8 mouse cellular contexts compared by ENCODE assay signal in the genomic region with DNA sequence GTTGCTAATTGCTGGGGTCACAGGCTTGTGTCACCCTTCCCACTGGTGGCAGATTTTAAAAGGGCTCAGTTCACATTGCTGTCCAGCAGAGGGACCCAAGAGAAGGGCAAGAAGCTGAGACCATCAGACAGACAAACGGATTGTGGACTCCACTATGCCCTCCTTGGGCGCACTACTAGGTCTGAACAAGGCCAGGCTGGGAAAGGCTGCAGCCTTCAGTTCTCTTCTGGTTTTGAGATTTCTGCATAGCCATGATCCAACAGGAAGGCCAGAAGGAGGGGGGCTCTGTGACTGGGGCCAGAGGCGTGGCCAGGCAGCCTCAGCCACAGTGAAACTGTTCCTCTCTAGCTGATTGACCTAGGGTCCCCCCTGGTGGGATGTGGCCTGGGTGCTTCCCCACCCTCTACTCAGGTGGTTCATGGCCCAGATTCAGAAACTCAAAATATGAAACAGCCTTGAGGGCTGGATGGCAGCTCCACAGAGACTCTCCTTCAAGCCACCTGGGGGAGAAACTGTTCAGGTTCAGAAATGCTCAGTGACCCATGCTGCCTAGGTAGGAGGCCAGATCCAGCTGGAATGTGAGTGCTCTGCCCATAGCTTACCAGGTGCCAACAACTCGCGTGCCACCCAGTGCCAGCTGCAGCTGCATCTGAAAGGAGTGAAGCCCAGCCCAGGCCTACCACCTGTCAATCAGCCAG. TPM values are rescaled to one million over a fixed set of nuclear protein-coding genes. Genes with fewer than 3 reads are reported as not detected.
A peak's percentile ranks its signal among the peaks of the same experiment; 100 is the strongest.
DNase-seq lines count a peak whose midpoint lies in the region; ATAC-seq and TF ChIP-seq lines count a peak whose summit lies in the region.

No protein-coding gene starts in this region.

- 52% methylated on average over 5 of the region's 5 CpGs for WGBS in liver, embryonic 13.5 days (ENCODE audit: insufficient replicate concordance)
- 57% methylated on average over 5 of the region's 5 CpGs for WGBS in stomach, postnatal 0 days
- WGBS in midbrain, embryonic 11.5 days, result 64% methylated on average over 5 of the region's 5 CpGs

- peak; percentile 10 for DNase-seq in adrenal gland, adult 2 months
- no peak for DNase-seq in adrenal gland, postnatal 25 days
- no peak for DNase-seq in liver, embryonic 13.5 days
- no peak for DNase-seq in stomach, postnatal 0 days (ENCODE audit: low spot score)
- DNase-seq in right cerebral cortex, postnatal 14 days, result no peak
- DNase-seq in midbrain, embryonic 11.5 days (ENCODE audit: low spot score, missing footprints), result no peak

- TF ChIP-seq POLR2A in embryonic fibroblast, embryonic 13.5 days (IDR thresholded peaks at IDR 0.05; ENCODE audit: low read depth, low read length), result no peak

- no peak overlapping the region for H3K4me3 ChIP-seq in E14TG2a.4 (replicated peaks; ENCODE audit: low read length)
- no peak overlapping the region for H3K4me3 ChIP-seq in embryonic fibroblast, embryonic 13.5 days (ENCODE audit: insufficient read depth, low read length)
- H3K4me3 ChIP-seq in liver, embryonic 13.5 days (replicated peaks), result no peak overlapping the region; the same call in 1 of the 2 replicates
- no peak overlapping the region for H3K4me3 ChIP-seq in stomach, postnatal 0 days (ENCODE audit: low read depth, low read length)
- H3K4me3 ChIP-seq in midbrain, embryonic 11.5 days (ENCODE audit: low read depth, low read length), result no peak overlapping the region

- no peak for TF ChIP-seq EP300 in stomach, postnatal 0 days (optimal IDR thresholded peaks at IDR 0.05)

- H3K27ac ChIP-seq in embryonic fibroblast, embryonic 13.5 days (ENCODE audit: insufficient read depth, low read length), result no peak overlapping the region
- peak overlapping the region; percentile 9; the same call in 1 of the 2 replicates for H3K27ac ChIP-seq in liver, embryonic 13.5 days
- no peak overlapping the region for H3K27ac ChIP-seq in stomach, postnatal 0 days (replicated peaks)
- no peak overlapping the region for H3K27ac ChIP-seq in midbrain, embryonic 11.5 days (ENCODE audit: low read depth, low read length)

- peak; percentile 45 for TF ChIP-seq CTCF in E14TG2a.4 (conservative IDR thresholded peaks at IDR 0.05; ENCODE audit: low read length)
- peak; percentile 18; the same call in 1 of the 2 replicates for TF ChIP-seq CTCF in embryonic fibroblast, embryonic 13.5 days (IDR thresholded peaks at IDR 0.05; ENCODE audit: borderline replicate concordance, insufficient read depth, low read length)
- peak; percentile 79 for TF ChIP-seq CTCF in stomach, postnatal 0 days (IDR thresholded peaks at IDR 0.05; ENCODE audit: low read depth)

- peak overlapping the region; percentile 36 for H3K4me2 ChIP-seq in liver, embryonic 13.5 days
- no peak overlapping the region for H3K4me2 ChIP-seq in stomach, postnatal 0 days (replicated peaks; ENCODE audit: low read depth)
- no peak overlapping the region for H3K4me2 ChIP-seq in midbrain, embryonic 11.5 days

- no peaks in the 10 kb centered on the region for H3K9me3 ChIP-seq in E14TG2a.4 (ENCODE audit: low read length)
- H3K9me3 ChIP-seq in liver, embryonic 13.5 days (replicated peaks), result no peaks in the 10 kb centered on the region
- no peaks in the 10 kb centered on the region for H3K9me3 ChIP-seq in stomach, postnatal 0 days (ENCODE audit: control insufficient read depth, low read length)
- no peaks in the 10 kb centered on the region for H3K9me3 ChIP-seq in midbrain, embryonic 11.5 days (ENCODE audit: control insufficient read depth, low read length)

- H3K9ac ChIP-seq in liver, embryonic 13.5 days, result peak overlapping the region; percentile 22; the same call in 1 of the 2 replicates
- no peak overlapping the region for H3K9ac ChIP-seq in stomach, postnatal 0 days (ENCODE audit: low read length)
- no peak overlapping the region for H3K9ac ChIP-seq in midbrain, embryonic 11.5 days (ENCODE audit: low read length)

- ATAC-seq in liver, embryonic 13.5 days (ENCODE audit: low read depth), result peak; percentile 55; the same call in 1 of the 2 replicates
- ATAC-seq in stomach, postnatal 0 days (ENCODE audit: low FRiP score, low TSS enrichment), result peak; percentile 52
- ATAC-seq in midbrain, embryonic 11.5 days (ENCODE audit: low FRiP score), result no peak

- H3K27me3 ChIP-seq in E14TG2a.4 (ENCODE audit: insufficient read depth, low read length), result no peaks in the 10 kb centered on the region
- H3K27me3 ChIP-seq in liver, embryonic 13.5 days, result no peaks in the 10 kb centered on the region
- H3K27me3 ChIP-seq in stomach, postnatal 0 days (ENCODE audit: control insufficient read depth, insufficient read depth, low read length), result no peaks in the 10 kb centered on the region
- no peaks in the 10 kb centered on the region for H3K27me3 ChIP-seq in midbrain, embryonic 11.5 days (ENCODE audit: control insufficient read depth, insufficient read depth, low read length)

- H3K4me1 ChIP-seq in E14TG2a.4 (replicated peaks; ENCODE audit: low read depth, low read length), result peaks cover 29% of the 10 kb centered on the region
- peaks cover 5% of the 10 kb centered on the region; the same call in 1 of the 2 replicates for H3K4me1 ChIP-seq in embryonic fibroblast, embryonic 13.5 days (ENCODE audit: control insufficient read depth, insufficient read depth, low read length)
- H3K4me1 ChIP-seq in liver, embryonic 13.5 days (replicated peaks), result peaks cover 32% of the 10 kb centered on the region
- no peaks in the 10 kb centered on the region for H3K4me1 ChIP-seq in stomach, postnatal 0 days (replicated peaks; ENCODE audit: control insufficient read depth, insufficient read depth)
- no peaks in the 10 kb centered on the region for H3K4me1 ChIP-seq in midbrain, embryonic 11.5 days (ENCODE audit: control insufficient read depth, insufficient read depth, low read length)

- H3K36me3 ChIP-seq in E14TG2a.4 (ENCODE audit: insufficient read depth, low read length), result no peaks in the 10 kb centered on the region
- no peaks in the 10 kb centered on the region for H3K36me3 ChIP-seq in liver, embryonic 13.5 days
- H3K36me3 ChIP-seq in stomach, postnatal 0 days (ENCODE audit: control insufficient read depth, insufficient read depth, low read length), result no peaks in the 10 kb centered on the region
- no peaks in the 10 kb centered on the region for H3K36me3 ChIP-seq in midbrain, embryonic 11.5 days (ENCODE audit: control insufficient read depth, insufficient read depth, low read length)

RNA-seq across cellular contexts. Expression of a gene that starts 13.7 kb away (rescaled TPM):
- 1 to 10 TPM; 1.9 to 2.1 TPM for total RNA-seq in adrenal gland, adult 2 months (2021)
- polyA plus RNA-seq in adrenal gland, adult 2 months (2012; rRNA removed), result 3.2 and 4.3 TPM in 2 replicates
- total RNA-seq in adrenal gland, postnatal 25 days (2021), result 0.62 and 1.1 TPM in 2 replicates
- polyA plus RNA-seq in embryonic fibroblast, embryonic 13.5 days (2011; ENCODE audit: insufficient read length, low read depth, missing spikeins), result 0.18 TPM in 1 of 2 replicates, not detected in the other
- 1.9 and 3.1 TPM in 2 replicates for polyA plus RNA-seq in liver, embryonic 13.5 days (2015; fragmentation: Nextera tagmentation; extraction: Ambion mirVana)
- polyA plus RNA-seq in stomach, postnatal 0 days (2015; fragmentation: Nextera tagmentation; extraction: Ambion mirVana), result 0.34 and 0.45 TPM in 2 replicates
- polyA plus RNA-seq in midbrain, embryonic 11.5 days (2014; fragmentation: Nextera tagmentation; extraction: Ambion mirVana), result 0.26 and 0.58 TPM in 2 replicates

RNA-seq across cellular contexts. Expression of a gene that starts 31.3 kb away (rescaled TPM):
- 10 to 100 TPM; 18.1 to 32.3 TPM for total RNA-seq in adrenal gland, adult 2 months (2021)
- polyA plus RNA-seq in adrenal gland, adult 2 months (2012; rRNA removed), result 48.2 and 49.8 TPM in 2 replicates
- total RNA-seq in adrenal gland, postnatal 25 days (2021), result 25.9 and 38.6 TPM in 2 replicates
- 32.6 and 36.8 TPM in 2 replicates for polyA plus RNA-seq in embryonic fibroblast, embryonic 13.5 days (2011; ENCODE audit: insufficient read length, low read depth, missing spikeins)
- polyA plus RNA-seq in liver, embryonic 13.5 days (2015; fragmentation: Nextera tagmentation; extraction: Ambion mirVana), result 6.1 and 6.8 TPM in 2 replicates
- 34.7 and 34.9 TPM in 2 replicates for polyA plus RNA-seq in stomach, postnatal 0 days (2015; fragmentation: Nextera tagmentation; extraction: Ambion mirVana)
- 4.8 and 5.1 TPM in 2 replicates for polyA plus RNA-seq in midbrain, embryonic 11.5 days (2014; fragmentation: Nextera tagmentation; extraction: Ambion mirVana)

RNA-seq across cellular contexts. Expression of a gene that starts 37.8 kb away (rescaled TPM):
- total RNA-seq in adrenal gland, adult 2 months (2021), result 100 to 1,000 TPM; 103 to 118 TPM
- polyA plus RNA-seq in adrenal gland, adult 2 months (2012; rRNA removed), result 197 and 206 TPM in 2 replicates
- total RNA-seq in adrenal gland, postnatal 25 days (2021), result 95.2 and 108 TPM in 2 replicates
- 61.4 and 74.9 TPM in 2 replicates for polyA plus RNA-seq in embryonic fibroblast, embryonic 13.5 days (2011; ENCODE audit: insufficient read length, low read depth, missing spikeins)
- polyA plus RNA-seq in liver, embryonic 13.5 days (2015; fragmentation: Nextera tagmentation; extraction: Ambion mirVana), result 103 and 106 TPM in 2 replicates
- polyA plus RNA-seq in stomach, postnatal 0 days (2015; fragmentation: Nextera tagmentation; extraction: Ambion mirVana), result 75.8 and 85.9 TPM in 2 replicates
- 147 and 151 TPM in 2 replicates for polyA plus RNA-seq in midbrain, embryonic 11.5 days (2014; fragmentation: Nextera tagmentation; extraction: Ambion mirVana)

RNA-seq across cellular contexts. Expression of a gene that starts 38.2 kb away (rescaled TPM):
- 100 to 1,000 TPM; 297 to 298 TPM for total RNA-seq in adrenal gland, adult 2 months (2021)
- polyA plus RNA-seq in adrenal gland, adult 2 months (2012; rRNA removed), result 90.2 and 91.2 TPM in 2 replicates
- 196 and 278 TPM in 2 replicates for total RNA-seq in adrenal gland, postnatal 25 days (2021)
- polyA plus RNA-seq in embryonic fibroblast, embryonic 13.5 days (2011; ENCODE audit: insufficient read length, low read depth, missing spikeins), result 161 and 235 TPM in 2 replicates
- 97.7 and 101 TPM in 2 replicates for polyA plus RNA-seq in liver, embryonic 13.5 days (2015; fragmentation: Nextera tagmentation; extraction: Ambion mirVana)
- polyA plus RNA-seq in stomach, postnatal 0 days (2015; fragmentation: Nextera tagmentation; extraction: Ambion mirVana), result 537 and 559 TPM in 2 replicates
- polyA plus RNA-seq in midbrain, embryonic 11.5 days (2014; fragmentation: Nextera tagmentation; extraction: Ambion mirVana), result 123 and 127 TPM in 2 replicates

RNA-seq across cellular contexts. Expression of a gene that starts 49.9 kb away (rescaled TPM):
- 10 to 100 TPM; 29.3 to 62.8 TPM for total RNA-seq in adrenal gland, adult 2 months (2021)
- polyA plus RNA-seq in adrenal gland, adult 2 months (2012; rRNA removed), result 67.6 and 87.7 TPM in 2 replicates
- 44.2 and 44.6 TPM in 2 replicates for total RNA-seq in adrenal gland, postnatal 25 days (2021)
- polyA plus RNA-seq in embryonic fibroblast, embryonic 13.5 days (2011; ENCODE audit: insufficient read length, low read depth, missing spikeins), result 18.6 and 19.7 TPM in 2 replicates
- polyA plus RNA-seq in liver, embryonic 13.5 days (2015; fragmentation: Nextera tagmentation; extraction: Ambion mirVana), result 4.4 and 4.8 TPM in 2 replicates
- 20.4 and 20.8 TPM in 2 replicates for polyA plus RNA-seq in stomach, postnatal 0 days (2015; fragmentation: Nextera tagmentation; extraction: Ambion mirVana)
- polyA plus RNA-seq in midbrain, embryonic 11.5 days (2014; fragmentation: Nextera tagmentation; extraction: Ambion mirVana), result 3.4 and 3.7 TPM in 2 replicates

Comparison
In these comparisons a context has a peak if more than half of its experiments do, and no peak if none do; other contexts are left out.
1. CTCF ChIP-seq: peak in every context shown above with its lines; median percentile 79 in stomach, postnatal 0 days; 45 in E14TG2a.4; 18 in embryonic fibroblast, embryonic 13.5 days.